Mouse (Mus musculus) heart, postnatal 0 days (tissue): ENCODE results near the gene Fthl17a.

ENCODE experiments used
- CTCF ChIP-seq: IDR thresholded peaks from 2 replicates; pipeline ENCODE4 v1.5.1; 2016; ENCODE audit warnings: antibody characterized with exemption, control low read depth, low read depth
- EP300 ChIP-seq: IDR thresholded peaks from 2 replicates; pipeline ENCODE4 v1.6.1; 2016; ENCODE audit warnings: antibody characterized with exemption, low read depth

GRCm38 (mm10) chrX:85304674-85305073 is 55.2 kb downstream of the Fthl17a start:
- no peak for TF ChIP-seq EP300
- TF ChIP-seq CTCF = no peak
